Mouse (Mus musculus): ENCODE results near the gene Rassf8. TPM values are rescaled to one million over a fixed set of nuclear protein-coding genes. Genes with fewer than 3 reads are reported as not detected.

Gene Rassf8
- total RNA-seq, 2 experiments from 2014 or later = 75.4 to 82.3 TPM

- intact Hi-C loops (cut with DNase I) = no loop called here
- DNase-seq = no peak
Observed at GRCm38 (mm10) chr6:145770272-145771000, 23.9 kb downstream of the Rassf8 start.

- intact Hi-C loops (cut with DNase I) = no loop called here
- no peak for DNase-seq
Observed at GRCm38 (mm10) chr6:145774436-145774835, 27.9 kb downstream of the Rassf8 start.

- DNase-seq = no peak
- intact Hi-C loops (cut with DNase I) = no loop called here
Observed at GRCm38 (mm10) chr6:145776241-145776640, 29.7 kb downstream of the Rassf8 start.

GRCm38 (mm10) chr6:145779383-145779782 lies 32.8 kb downstream of the Rassf8 start:
- DNase-seq = no peak
- intact Hi-C loops (cut with DNase I) = no loop called here

- intact Hi-C loops (cut with DNase I) = no loop called here
- no peak for DNase-seq
Observed at GRCm38 (mm10) chr6:145780180-145780802, 33.7 kb downstream of the Rassf8 start.

- intact Hi-C loops (cut with DNase I) = no loop called here
- no peak for DNase-seq
Observed at GRCm38 (mm10) chr6:145781256-145781655, 34.7 kb downstream of the Rassf8 start.

GRCm38 (mm10) chr6:145781966-145782365 lies 35.4 kb downstream of the Rassf8 start:
- intact Hi-C loops (cut with DNase I) = no loop called here
- no peak for DNase-seq

- DNase-seq = no peak
- intact Hi-C loops (cut with DNase I) = no loop called here
Observed at GRCm38 (mm10) chr6:145787311-145787710, 40.8 kb downstream of the Rassf8 start.

GRCm38 (mm10) chr6:145789738-145790137 lies 43.2 kb downstream of the Rassf8 start:
- DNase-seq = no peak

GRCm38 (mm10) chr6:145792373-145792772 lies 45.8 kb downstream of the Rassf8 start:
- no peak for DNase-seq
- intact Hi-C loops (cut with DNase I) = loop anchor here (2.0 to 5.0 kb wide), 3 partner anchors 44 to 374 kb away; no protein-coding TSS in a partner anchor

More at GRCm38 (mm10) chr6:145789738-145790137, 43.2 kb downstream of the Rassf8 start:
- intact Hi-C loops (cut with DNase I) = loop anchor here (5.0 kb wide), 1 partner anchor 347 kb away; no protein-coding TSS in a partner anchor

- DNase-seq = peak; percentile 81 to 86
- intact Hi-C loops (cut with DNase I) = loop anchor here (1.0 to 5.0 kb wide), 5 partner anchors 44 to 433 kb away; no protein-coding TSS in a partner anchor
Observed at GRCm38 (mm10) chr6:145793109-145793593, 46.6 kb downstream of the Rassf8 start.

- DNase-seq = no peak
Observed at GRCm38 (mm10) chr6:145794671-145795070, 48.1 kb downstream of the Rassf8 start.

GRCm38 (mm10) chr6:145796191-145797023 lies 49.9 kb downstream of the Rassf8 start:
- peak; percentile 57 to 59 for DNase-seq
- intact Hi-C loops (cut with DNase I) = no loop called here

More at GRCm38 (mm10) chr6:145794671-145795070, 48.1 kb downstream of the Rassf8 start:
- intact Hi-C loops (cut with DNase I) = loop anchor here (5.0 kb wide), 1 partner anchor 352 kb away; no protein-coding TSS in a partner anchor

GRCm38 (mm10) chr6:145797692-145798091 lies 51.1 kb downstream of the Rassf8 start:
- intact Hi-C loops (cut with DNase I) = no loop called here
- no peak for DNase-seq

- intact Hi-C loops (cut with DNase I) = no loop called here
- no peak for DNase-seq
Observed at GRCm38 (mm10) chr6:145801796-145802488, 55.4 kb downstream of the Rassf8 start.

GRCm38 (mm10) chr6:145802881-145803280 lies 56.3 kb downstream of the Rassf8 start:
- intact Hi-C loops (cut with DNase I) = no loop called here
- DNase-seq = no peak

GRCm38 (mm10) chr6:145804276-145804675 lies 57.7 kb downstream of the Rassf8 start:
- intact Hi-C loops (cut with DNase I) = no loop called here

GRCm38 (mm10) chr6:145806784-145807183 lies 60.2 kb downstream of the Rassf8 start:
- no peak for DNase-seq

More at GRCm38 (mm10) chr6:145804276-145804675, 57.7 kb downstream of the Rassf8 start:
- DNase-seq = no peak

GRCm38 (mm10) chr6:145807929-145808328 lies 61.4 kb downstream of the Rassf8 start:
- DNase-seq = no peak
- intact Hi-C loops (cut with DNase I) = no loop called here

More at GRCm38 (mm10) chr6:145806784-145807183, 60.2 kb downstream of the Rassf8 start:
- intact Hi-C loops (cut with DNase I) = no loop called here

GRCm38 (mm10) chr6:145809566-145809965 lies 63.0 kb downstream of the Rassf8 start:
- no peak for DNase-seq
- intact Hi-C loops (cut with DNase I) = no loop called here
